Mouse (Mus musculus): Measurements from ENCODE around the gene Lce1d.

Gene Lce1d

GRCm38 (mm10) chr3:92687110-92687509 is at the start of gene Lce1d:
Gene Lce1d (minus strand): TSS chr3:92687210.
- DNase-seq = no peak

- no peak for DNase-seq
These were observed 35.6 kb upstream of the Lce1d start for GRCm38 (mm10) chr3:92722631-92723030.

DNA sequence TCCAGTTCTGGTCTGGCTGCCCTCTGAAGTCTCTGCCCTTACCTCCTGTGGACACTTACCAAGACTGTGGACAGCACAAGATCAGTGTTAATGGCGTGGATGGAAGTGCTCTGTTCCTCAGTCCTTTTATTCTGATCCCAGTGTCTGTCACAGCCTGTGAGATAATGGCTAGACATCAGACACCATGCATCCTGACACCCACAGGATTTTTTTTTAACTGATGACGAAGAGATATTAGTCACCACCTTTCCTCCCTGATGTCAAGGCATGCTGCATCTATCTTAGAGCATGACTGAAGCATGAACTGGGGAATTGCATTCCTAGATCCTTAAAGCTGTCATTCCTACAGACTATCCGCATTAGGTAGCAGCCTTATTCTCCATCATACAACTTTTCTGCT is 33.2 kb upstream of the Lce1d start, which contains the start of gene Lce1f:
Gene Lce1f (minus strand): TSS at position 101 of the 400 bp plus-strand sequence.
- no peak for DNase-seq

DNA sequence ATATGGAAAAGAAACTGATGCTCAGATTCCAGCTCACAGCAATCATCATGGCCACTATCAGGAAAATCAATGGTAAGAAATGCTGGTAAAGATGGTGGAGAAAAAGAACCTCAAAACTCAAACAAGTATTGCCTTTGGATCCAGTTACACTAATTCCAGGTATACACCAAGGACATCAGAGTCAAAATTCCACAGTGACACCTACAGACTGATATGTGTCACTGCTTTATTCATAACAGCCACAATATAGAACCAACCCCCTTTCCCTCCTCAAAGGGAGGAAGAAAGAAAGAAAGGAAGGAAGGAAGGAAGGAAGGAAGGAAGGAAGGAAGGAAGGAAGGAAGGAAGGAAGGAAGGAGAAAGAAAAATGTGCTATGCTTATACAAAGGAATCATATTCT is 28.1 kb upstream of the Lce1d start:
- DNase-seq = no peak

GRCm38 (mm10) chr3:92708974-92709373 is 22.0 kb upstream of the Lce1d start, which contains the start of gene Lce1e:
Gene Lce1e (minus strand): TSS chr3:92709074.
- DNase-seq = no peak

- no peak for DNase-seq
These were observed 7.6 kb upstream of the Lce1d start for GRCm38 (mm10) chr3:92694613-92695012.

GRCm38 (mm10) chr3:92691688-92692087 is 4.7 kb upstream of the Lce1d start:
- no peak for DNase-seq

DNA sequence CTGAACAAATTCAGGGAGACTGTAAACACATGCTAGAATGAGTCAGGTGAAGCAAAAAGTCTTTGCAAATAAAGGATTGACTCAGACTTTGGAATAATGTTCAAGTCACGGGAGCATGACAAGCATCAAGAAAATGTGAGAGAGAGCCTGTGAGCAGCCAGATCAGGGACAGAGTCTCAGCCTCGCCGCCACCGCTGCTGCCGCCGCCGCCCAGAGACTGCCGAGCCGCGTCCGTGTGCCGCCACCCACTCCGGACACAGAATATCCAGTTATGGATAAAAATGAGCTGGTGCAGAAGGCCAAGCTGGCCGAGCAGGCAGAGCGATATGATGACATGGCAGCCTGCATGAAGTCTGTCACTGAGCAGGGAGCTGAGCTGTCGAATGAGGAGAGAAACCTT is 2.1 kb upstream of the Lce1d start:
- DNase-seq = peak; percentile 3 to 39

GRCm38 (mm10) chr3:92678947-92679346 is 8.1 kb downstream of the Lce1d start, which contains the start of gene Lce1c:
Gene Lce1c (plus strand): TSS chr3:92679247.
- no peak for DNase-seq

- no peak for DNase-seq
These were observed 16.8 kb downstream of the Lce1d start, which contains the start of gene Lce1a2 for GRCm38 (mm10) chr3:92670215-92670614. Gene Lce1a2 (minus strand): TSS chr3:92670315.

- no peak for DNase-seq
These were observed 30.2 kb downstream of the Lce1d start, which contains the start of gene Lce1b for GRCm38 (mm10) chr3:92656826-92657225. Gene Lce1b (minus strand): TSS chr3:92656926.

GRCm38 (mm10) chr3:92648207-92648606 is 38.8 kb downstream of the Lce1d start, which contains the start of gene Lce1a1:
Gene Lce1a1 (minus strand): TSS chr3:92648307.
- no peak for DNase-seq

DNA sequence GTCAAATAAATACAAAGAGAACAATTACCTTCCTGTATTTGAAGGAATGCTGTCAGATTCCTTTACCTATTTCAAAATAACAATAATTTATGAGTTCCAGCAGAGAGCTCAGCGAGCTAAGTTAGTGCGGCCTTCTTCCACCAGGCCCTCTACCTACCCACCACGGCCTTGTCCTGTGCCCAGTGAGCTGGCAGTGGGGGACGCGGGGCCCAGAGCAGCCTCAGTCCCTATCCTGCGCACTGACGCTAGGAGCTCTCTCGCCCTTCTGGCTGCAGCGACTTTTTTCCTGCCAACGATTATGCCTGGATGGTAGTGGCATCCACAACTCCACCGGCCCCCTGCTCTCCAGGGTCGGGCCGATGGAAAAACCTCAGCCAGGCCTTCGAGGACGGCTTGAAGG is 47.2 kb downstream of the Lce1d start:
- no peak for DNase-seq

DNA sequence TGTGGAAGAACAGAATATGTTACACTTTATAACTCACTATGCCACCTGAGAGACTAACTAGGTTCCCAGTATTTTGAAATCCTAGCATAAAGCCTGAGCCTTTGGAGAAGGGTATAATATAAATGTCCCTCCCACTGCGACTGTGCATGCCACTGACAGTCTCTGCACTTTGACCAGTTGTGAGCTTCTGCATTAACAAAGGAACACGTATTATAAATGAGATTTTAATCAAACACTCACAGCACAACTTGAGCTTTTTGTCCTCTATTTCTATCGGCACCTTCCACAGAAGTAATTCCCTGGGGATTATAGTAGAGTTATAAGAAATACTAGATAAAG is 48.4 kb downstream of the Lce1d start:
- DNase-seq = no peak

GRCm38 (mm10) chr3:92637745-92638652 is 49.0 kb downstream of the Lce1d start:
- no peak for DNase-seq
